Mouse (Mus musculus): ENCODE measurements around the gene Spink4. TPM values are rescaled to one million over a fixed set of nuclear protein-coding genes. Genes with fewer than 3 reads are reported as not detected.

Spink4 gene
- polyA plus RNA-seq, 1 experiment: not detected

DNA sequence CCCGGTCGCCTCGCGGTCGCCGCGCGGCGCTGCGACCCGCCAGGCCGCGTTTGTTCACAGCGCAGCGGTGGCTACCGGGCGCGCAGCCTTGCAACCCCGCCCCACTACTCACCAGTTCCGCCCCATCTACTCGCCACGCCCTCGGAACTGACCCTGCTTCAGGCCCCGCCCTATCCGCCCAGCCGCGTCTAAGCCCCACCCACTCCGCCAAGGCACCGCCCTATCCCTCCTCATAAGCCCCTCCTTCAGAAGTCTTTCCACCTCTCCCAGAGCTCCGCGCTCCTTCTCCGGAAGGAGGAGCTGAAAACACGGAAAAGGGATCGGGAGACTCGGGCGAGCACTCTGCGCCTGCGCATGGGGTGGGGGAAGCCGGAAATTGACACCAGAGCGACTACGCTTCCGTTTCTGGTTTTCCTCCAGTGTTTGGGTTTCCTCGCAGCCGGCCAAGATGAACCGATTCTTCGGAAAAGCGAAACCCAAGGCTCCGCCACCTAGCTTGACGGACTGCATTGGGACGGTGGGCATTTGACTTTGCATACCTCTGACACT lies 28.4 kb downstream of the Spink4 start, which contains the start of the genes Bag1 and Chmp5:
Gene Bag1 (minus strand): TSS at position 135 of the 549 bp plus-strand sequence.
Gene Chmp5 (plus strand): TSS at position 248 of the 549 bp plus-strand sequence.
- peak within 1 kb of the TSS; percentile 88 for H3ac ChIP-seq (ENCODE audit: control insufficient read depth, insufficient read length, low read depth)
- H3K27me3 ChIP-seq (ENCODE audit: control insufficient read depth, insufficient read depth, insufficient read length): no peaks in the 10 kb centered on the region
- peaks cover 57% of the 10 kb centered on the region for H3K79me2 ChIP-seq (ENCODE audit: control insufficient read depth, insufficient read depth)
- peaks cover 37% of the 10 kb centered on the region for H3K79me3 ChIP-seq (ENCODE audit: low read depth)
- H3K4me3 ChIP-seq (ENCODE audit: insufficient read depth, poor library complexity, severe bottlenecking): peak within 1 kb of the TSS; percentile 70
- H3K36me3 ChIP-seq (ENCODE audit: control insufficient read depth, insufficient read depth): peaks cover 62% of the 10 kb centered on the region
- TF ChIP-seq FOSL1 (IDR thresholded peaks at IDR 0.05; ENCODE audit: insufficient read depth, low read length, poor library complexity, severe bottlenecking) (no peak), MYOG (IDR thresholded peaks at IDR 0.05; ENCODE audit: control insufficient read depth, extremely low read depth, insufficient read length) (no peak)

DNA sequence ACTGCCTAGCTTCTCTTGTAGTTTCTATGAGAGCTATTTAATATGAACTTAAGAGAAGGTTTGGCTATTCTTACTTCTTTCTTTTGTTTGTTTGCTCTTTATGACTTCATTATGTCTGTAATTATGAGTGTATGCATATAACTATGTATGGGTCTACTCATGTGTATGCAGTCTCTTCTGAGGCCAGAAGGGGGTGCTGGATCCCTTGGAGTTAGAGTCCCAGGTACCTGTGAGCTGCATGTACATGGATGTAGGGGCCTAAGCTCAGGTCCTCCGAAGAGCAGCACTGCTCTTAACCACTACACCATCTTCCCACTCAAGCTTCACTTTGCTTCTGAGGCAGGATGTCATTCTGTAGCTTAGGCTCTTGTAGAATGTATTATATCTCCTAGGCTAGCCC lies 33.7 kb downstream of the Spink4 start:
- Histone ChIP-seq H3K27me3 (ENCODE audit: control insufficient read depth, insufficient read depth, insufficient read length) (no peaks in the 10 kb centered on the region), H3K79me2 (ENCODE audit: control insufficient read depth, insufficient read depth) (peaks cover 18% of the 10 kb centered on the region), H3K79me3 (ENCODE audit: low read depth) (peaks cover 18% of the 10 kb centered on the region), H3ac (ENCODE audit: control insufficient read depth, insufficient read length, low read depth) (no peak overlapping the region), H3K4me3 (ENCODE audit: insufficient read depth, poor library complexity, severe bottlenecking) (no peak overlapping the region), H3K36me3 (ENCODE audit: control insufficient read depth, insufficient read depth) (peaks cover 76% of the 10 kb centered on the region)
- TF ChIP-seq CEBPB (IDR thresholded peaks at IDR 0.05; ENCODE audit: low read depth) (no peak), MYOD1 (IDR thresholded peaks at IDR 0.05; ENCODE audit: control insufficient read depth, insufficient read length, low read depth) (no peak), MYOG (IDR thresholded peaks at IDR 0.05; ENCODE audit: control insufficient read depth, extremely low read depth, insufficient read length) (no peak), USF1 (IDR thresholded peaks at IDR 0.05; ENCODE audit: low read depth) (no peak), CTCF (IDR thresholded peaks at IDR 0.05; ENCODE audit: control insufficient read depth, insufficient read depth, insufficient read length) (no peak), FOSL1 (IDR thresholded peaks at IDR 0.05; ENCODE audit: insufficient read depth, low read length, poor library complexity, severe bottlenecking) (no peak), MAX (IDR thresholded peaks at IDR 0.05) (no peak)

DNA sequence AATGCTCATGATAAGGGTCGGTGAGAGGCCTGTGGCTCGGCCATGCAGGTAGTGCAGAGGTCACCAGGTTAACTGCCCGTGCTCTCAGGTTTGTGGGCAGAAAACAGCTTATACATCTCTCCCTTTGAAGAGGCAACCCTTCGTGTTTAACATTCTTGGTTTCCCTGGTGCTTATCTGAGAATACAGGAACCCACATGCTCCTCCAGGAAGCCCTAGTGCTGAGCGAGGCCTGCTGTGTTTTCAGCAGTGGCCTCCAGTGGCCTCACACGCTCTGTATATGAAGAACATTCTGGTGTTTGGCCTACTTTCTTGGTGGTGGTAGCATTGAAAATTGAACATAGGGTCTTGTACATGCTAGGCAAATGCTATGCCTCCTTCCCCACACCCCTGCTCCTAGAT lies 36.1 kb downstream of the Spink4 start:
- Histone ChIP-seq H3K79me2 (ENCODE audit: control insufficient read depth, insufficient read depth) (no peaks in the 10 kb centered on the region), H3K4me3 (ENCODE audit: insufficient read depth, poor library complexity, severe bottlenecking) (no peak overlapping the region), H3K36me3 (ENCODE audit: control insufficient read depth, insufficient read depth) (peaks cover 85% of the 10 kb centered on the region)

DNA sequence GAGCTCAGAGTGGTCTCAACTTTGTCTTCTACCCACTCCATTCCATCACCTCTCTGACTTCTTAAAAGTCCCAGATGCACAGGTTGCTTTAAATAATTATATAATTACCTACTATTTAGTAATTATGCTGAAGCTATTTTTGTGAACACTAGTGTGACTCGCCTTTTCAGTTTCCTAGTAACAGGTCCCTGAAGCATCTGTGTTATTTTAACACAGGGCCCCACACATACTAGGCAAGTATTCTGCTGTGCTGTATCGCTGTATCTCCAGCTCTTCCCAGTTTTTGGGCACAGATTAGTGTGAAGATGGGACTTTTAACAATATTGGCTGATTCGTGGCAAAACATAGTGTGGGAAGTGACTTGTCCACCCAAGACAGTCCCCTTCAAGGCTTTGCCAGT lies 43.7 kb downstream of the Spink4 start:
- Histone ChIP-seq H3K4me3 (ENCODE audit: insufficient read depth, poor library complexity, severe bottlenecking) (no peak overlapping the region), H3K79me2 (ENCODE audit: control insufficient read depth, insufficient read depth) (no peaks in the 10 kb centered on the region), H3ac (ENCODE audit: control insufficient read depth, insufficient read length, low read depth) (no peak overlapping the region), H3K27me3 (ENCODE audit: control insufficient read depth, insufficient read depth, insufficient read length) (no peaks in the 10 kb centered on the region), H3K79me3 (ENCODE audit: low read depth) (no peaks in the 10 kb centered on the region), H3K36me3 (ENCODE audit: control insufficient read depth, insufficient read depth) (peaks cover 85% of the 10 kb centered on the region)
- TF ChIP-seq CTCF (IDR thresholded peaks at IDR 0.05; ENCODE audit: control insufficient read depth, insufficient read depth, insufficient read length) (no peak), FOSL1 (IDR thresholded peaks at IDR 0.05; ENCODE audit: insufficient read depth, low read length, poor library complexity, severe bottlenecking) (no peak), CEBPB (IDR thresholded peaks at IDR 0.05; ENCODE audit: low read depth) (no peak), MYOD1 (IDR thresholded peaks at IDR 0.05; ENCODE audit: control insufficient read depth, insufficient read length, low read depth) (no peak), MYOG (IDR thresholded peaks at IDR 0.05; ENCODE audit: control insufficient read depth, extremely low read depth, insufficient read length) (no peak), MAX (IDR thresholded peaks at IDR 0.05) (no peak), USF1 (IDR thresholded peaks at IDR 0.05; ENCODE audit: low read depth) (no peak)

More for the DNA sequence above, 36.1 kb downstream of the Spink4 start:
- TF ChIP-seq FOSL1 (IDR thresholded peaks at IDR 0.05; ENCODE audit: insufficient read depth, low read length, poor library complexity, severe bottlenecking) (no peak), MAX (IDR thresholded peaks at IDR 0.05) (no peak), USF1 (IDR thresholded peaks at IDR 0.05; ENCODE audit: low read depth) (no peak), CTCF (IDR thresholded peaks at IDR 0.05; ENCODE audit: control insufficient read depth, insufficient read depth, insufficient read length) (no peak), CEBPB (IDR thresholded peaks at IDR 0.05; ENCODE audit: low read depth) (no peak), MYOG (IDR thresholded peaks at IDR 0.05; ENCODE audit: control insufficient read depth, extremely low read depth, insufficient read length) (no peak), MYOD1 (IDR thresholded peaks at IDR 0.05; ENCODE audit: control insufficient read depth, insufficient read length, low read depth) (no peak)
- Histone ChIP-seq H3K27me3 (ENCODE audit: control insufficient read depth, insufficient read depth, insufficient read length) (no peaks in the 10 kb centered on the region), H3K79me3 (ENCODE audit: low read depth) (peaks cover 2% of the 10 kb centered on the region), H3ac (ENCODE audit: control insufficient read depth, insufficient read length, low read depth) (no peak overlapping the region)

DNA sequence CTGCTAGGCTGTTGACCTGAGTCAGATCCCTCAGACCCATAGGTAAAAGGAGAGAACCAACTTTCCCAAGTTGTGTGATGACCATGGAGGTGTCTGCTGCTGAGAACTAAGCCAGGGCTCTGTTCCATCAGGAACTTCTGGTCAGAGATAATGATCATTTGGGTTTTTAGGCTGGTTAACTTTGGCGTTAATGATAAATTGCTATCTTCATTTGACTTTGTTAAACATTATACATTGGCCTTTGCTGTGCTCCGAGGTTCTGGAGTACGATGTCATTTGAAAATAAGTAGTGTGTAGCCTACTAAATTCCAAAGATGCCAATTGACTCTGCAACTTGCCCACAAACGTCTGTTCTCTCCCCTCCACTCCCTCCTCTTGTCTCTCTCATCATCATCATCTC lies 49.3 kb downstream of the Spink4 start:
- Histone ChIP-seq H3K27me3 (ENCODE audit: control insufficient read depth, insufficient read depth, insufficient read length) (no peaks in the 10 kb centered on the region), H3K4me3 (ENCODE audit: insufficient read depth, poor library complexity, severe bottlenecking) (no peak overlapping the region), H3K36me3 (ENCODE audit: control insufficient read depth, insufficient read depth) (peaks cover 33% of the 10 kb centered on the region), H3K79me2 (ENCODE audit: control insufficient read depth, insufficient read depth) (peaks cover 41% of the 10 kb centered on the region), H3K79me3 (ENCODE audit: low read depth) (peaks cover 27% of the 10 kb centered on the region), H3ac (ENCODE audit: control insufficient read depth, insufficient read length, low read depth) (no peak overlapping the region)
- TF ChIP-seq MAX (IDR thresholded peaks at IDR 0.05) (no peak), CEBPB (IDR thresholded peaks at IDR 0.05; ENCODE audit: low read depth) (no peak), CTCF (IDR thresholded peaks at IDR 0.05; ENCODE audit: control insufficient read depth, insufficient read depth, insufficient read length) (no peak), FOSL1 (IDR thresholded peaks at IDR 0.05; ENCODE audit: insufficient read depth, low read length, poor library complexity, severe bottlenecking) (no peak), USF1 (IDR thresholded peaks at IDR 0.05; ENCODE audit: low read depth) (no peak), MYOG (IDR thresholded peaks at IDR 0.05; ENCODE audit: control insufficient read depth, extremely low read depth, insufficient read length) (no peak), MYOD1 (IDR thresholded peaks at IDR 0.05; ENCODE audit: control insufficient read depth, insufficient read length, low read depth) (no peak)

Measured in C2C12 (cell line).